Mouse (Mus musculus): ENCODE results near the gene Cdc20b. TPM values are rescaled to one million over a fixed set of nuclear protein-coding genes. Genes with fewer than 3 reads are reported as not detected.

Cdc20b gene
- polyA plus RNA-seq, 1 experiment from 2014 or later: not detected

GRCm38 (mm10) chr13:113101804-113102203, 66.9 kb downstream of the Cdc20b start:
- WGBS (ENCODE audit: insufficient replicate concordance): 48% methylated on average over 10 of the region's 10 CpGs

GRCm38 (mm10) chr13:113104759-113105158, 69.8 kb downstream of the Cdc20b start:
- Histone ChIP-seq H3K4me2 (ENCODE audit: low read depth, low read length) (no peak overlapping the region), H3K9ac (replicated peaks) (no peak overlapping the region), H3K4me1 (ENCODE audit: insufficient read depth) (no peaks in the 10 kb centered on the region), H3K9me3 (ENCODE audit: low read length) (no peaks in the 10 kb centered on the region), H3K27me3 (ENCODE audit: insufficient read depth, low read length) (no peaks in the 10 kb centered on the region), H3K27ac (ENCODE audit: low read depth) (no peak overlapping the region), H3K36me3 (replicated peaks; ENCODE audit: insufficient read depth, low read length) (no peaks in the 10 kb centered on the region), H3K4me3 (ENCODE audit: low read depth, low read length) (no peak overlapping the region)
- WGBS (ENCODE audit: insufficient replicate concordance): 76% methylated on average over 10 of the region's 10 CpGs
- no peak for TF ChIP-seq CTCF (IDR thresholded peaks at IDR 0.05; ENCODE audit: low read depth)
- no peak for TF ChIP-seq EP300 (IDR thresholded peaks at IDR 0.05; ENCODE audit: low read depth)
- ATAC-seq: no peak
- no peak for DNase-seq

More at GRCm38 (mm10) chr13:113101804-113102203, 66.9 kb downstream of the Cdc20b start:
- Histone ChIP-seq H3K9ac (replicated peaks) (no peak overlapping the region), H3K4me1 (ENCODE audit: insufficient read depth) (no peaks in the 10 kb centered on the region), H3K27me3 (ENCODE audit: insufficient read depth, low read length) (no peaks in the 10 kb centered on the region), H3K4me2 (ENCODE audit: low read depth, low read length) (no peak overlapping the region), H3K27ac (ENCODE audit: low read depth) (no peak overlapping the region), H3K36me3 (replicated peaks; ENCODE audit: insufficient read depth, low read length) (no peaks in the 10 kb centered on the region), H3K9me3 (ENCODE audit: low read length) (no peaks in the 10 kb centered on the region), H3K4me3 (ENCODE audit: low read depth, low read length) (no peak overlapping the region)
- no peak for ATAC-seq
- TF ChIP-seq CTCF (IDR thresholded peaks at IDR 0.05; ENCODE audit: low read depth): no peak
- no peak for DNase-seq

GRCm38 (mm10) chr13:113118977-113119376, 84.1 kb downstream of the Cdc20b start:
- no peaks in the 10 kb centered on the region for H3K27me3 ChIP-seq (ENCODE audit: insufficient read depth, low read length)
- ATAC-seq (no peak), DNase-seq (no peak)
- H3K9ac ChIP-seq (replicated peaks): no peak overlapping the region
- H3K4me1 ChIP-seq (ENCODE audit: insufficient read depth): no peaks in the 10 kb centered on the region
- H3K27ac ChIP-seq (ENCODE audit: low read depth): no peak overlapping the region
- 69% methylated on average over 4 of the region's 4 CpGs for WGBS (ENCODE audit: insufficient replicate concordance)
- H3K36me3 ChIP-seq (replicated peaks; ENCODE audit: insufficient read depth, low read length): no peaks in the 10 kb centered on the region
- no peak overlapping the region for H3K4me2 ChIP-seq (ENCODE audit: low read depth, low read length)
- TF ChIP-seq EP300 (IDR thresholded peaks at IDR 0.05; ENCODE audit: low read depth) (no peak), CTCF (IDR thresholded peaks at IDR 0.05; ENCODE audit: low read depth) (no peak)
- no peak overlapping the region for H3K4me3 ChIP-seq (ENCODE audit: low read depth, low read length)
- no peaks in the 10 kb centered on the region for H3K9me3 ChIP-seq (ENCODE audit: low read length)

GRCm38 (mm10) chr13:113120324-113121237, 85.7 kb downstream of the Cdc20b start:
- ATAC-seq: no peak
- H3K9ac ChIP-seq (replicated peaks): no peak overlapping the region
- no peaks in the 10 kb centered on the region for H3K4me1 ChIP-seq (ENCODE audit: insufficient read depth)
- WGBS (ENCODE audit: insufficient replicate concordance): 71% methylated on average over 17 of the region's 17 CpGs
- no peak for DNase-seq
- H3K9me3 ChIP-seq (ENCODE audit: low read length): no peaks in the 10 kb centered on the region
- TF ChIP-seq EP300 (IDR thresholded peaks at IDR 0.05; ENCODE audit: low read depth): no peak
- no peak for TF ChIP-seq CTCF (IDR thresholded peaks at IDR 0.05; ENCODE audit: low read depth)
- H3K36me3 ChIP-seq (replicated peaks; ENCODE audit: insufficient read depth, low read length): no peaks in the 10 kb centered on the region
- no peak overlapping the region for H3K4me2 ChIP-seq (ENCODE audit: low read depth, low read length)
- H3K4me3 ChIP-seq (ENCODE audit: low read depth, low read length): no peak overlapping the region
- H3K27me3 ChIP-seq (ENCODE audit: insufficient read depth, low read length): no peaks in the 10 kb centered on the region
- no peak overlapping the region for H3K27ac ChIP-seq (ENCODE audit: low read depth)

GRCm38 (mm10) chr13:113121326-113121725, 86.4 kb downstream of the Cdc20b start:
- no peaks in the 10 kb centered on the region for H3K9me3 ChIP-seq (ENCODE audit: low read length)
- TF ChIP-seq EP300 (IDR thresholded peaks at IDR 0.05; ENCODE audit: low read depth) (no peak), CTCF (IDR thresholded peaks at IDR 0.05; ENCODE audit: low read depth) (no peak)
- DNase-seq (no peak), ATAC-seq (no peak)
- no peaks in the 10 kb centered on the region for H3K27me3 ChIP-seq (ENCODE audit: insufficient read depth, low read length)
- H3K36me3 ChIP-seq (replicated peaks; ENCODE audit: insufficient read depth, low read length): no peaks in the 10 kb centered on the region
- H3K4me3 ChIP-seq (ENCODE audit: low read depth, low read length): no peak overlapping the region
- H3K4me2 ChIP-seq (ENCODE audit: low read depth, low read length): no peak overlapping the region
- no peak overlapping the region for H3K9ac ChIP-seq (replicated peaks)
- no peaks in the 10 kb centered on the region for H3K4me1 ChIP-seq (ENCODE audit: insufficient read depth)
- H3K27ac ChIP-seq (ENCODE audit: low read depth): no peak overlapping the region
- WGBS (ENCODE audit: insufficient replicate concordance): 85% methylated on average over 14 of the region's 14 CpGs

GRCm38 (mm10) chr13:113129974-113130373, 95.1 kb downstream of the Cdc20b start:
- H3K4me3 ChIP-seq (ENCODE audit: low read depth, low read length): no peak overlapping the region
- no peaks in the 10 kb centered on the region for H3K27me3 ChIP-seq (ENCODE audit: insufficient read depth, low read length)
- no peak for TF ChIP-seq EP300 (IDR thresholded peaks at IDR 0.05; ENCODE audit: low read depth)
- no peak for TF ChIP-seq CTCF (IDR thresholded peaks at IDR 0.05; ENCODE audit: low read depth)
- no peak overlapping the region for H3K27ac ChIP-seq (ENCODE audit: low read depth)
- H3K4me1 ChIP-seq (ENCODE audit: insufficient read depth): no peaks in the 10 kb centered on the region
- H3K9me3 ChIP-seq (ENCODE audit: low read length): no peaks in the 10 kb centered on the region
- DNase-seq (no peak), ATAC-seq (no peak)
- H3K4me2 ChIP-seq (ENCODE audit: low read depth, low read length): no peak overlapping the region
- H3K36me3 ChIP-seq (replicated peaks; ENCODE audit: insufficient read depth, low read length): no peaks in the 10 kb centered on the region
- WGBS (ENCODE audit: insufficient replicate concordance): 90% methylated on average over 1 of the region's 1 CpGs
- no peak overlapping the region for H3K9ac ChIP-seq (replicated peaks)

Data from liver, postnatal 0 days (tissue).